Mouse (Mus musculus): ENCODE results near the gene 9930111J21Rik1. TPM values are rescaled to one million over a fixed set of nuclear protein-coding genes. Genes with fewer than 3 reads are reported as not detected.
"Not testable (repeated sequence)": the region's sequence is repeated elsewhere in the genome, so short reads cannot be mapped to it uniquely, and the experiment has no call there.

Gene 9930111J21Rik1
- polyA plus RNA-seq, 1 experiment = 1.3 TPM

- not testable (repeated sequence) for H3K4me1 ChIP-seq (ENCODE audit: control insufficient read depth, insufficient read depth, insufficient read length, low read length); H3K36me3 ChIP-seq (ENCODE audit: control insufficient read depth, insufficient read depth, low read length); H3K27ac ChIP-seq (ENCODE audit: insufficient read depth, low read depth, low read length); H3K27me3 ChIP-seq (ENCODE audit: control insufficient read depth, insufficient read depth, low read length); H3K4me3 ChIP-seq (ENCODE audit: low read depth, low read length)
- no CpG with 5 or more reads among the region's 1 CpGs for WGBS
Observed at GRCm38 (mm10) chr11:48978240-48978939, 808 bp downstream of the 9930111J21Rik1 start, which contains the start of gene Olfr56. Gene Olfr56, plus strand, starts transcription at chr11:48978889.

DNA sequence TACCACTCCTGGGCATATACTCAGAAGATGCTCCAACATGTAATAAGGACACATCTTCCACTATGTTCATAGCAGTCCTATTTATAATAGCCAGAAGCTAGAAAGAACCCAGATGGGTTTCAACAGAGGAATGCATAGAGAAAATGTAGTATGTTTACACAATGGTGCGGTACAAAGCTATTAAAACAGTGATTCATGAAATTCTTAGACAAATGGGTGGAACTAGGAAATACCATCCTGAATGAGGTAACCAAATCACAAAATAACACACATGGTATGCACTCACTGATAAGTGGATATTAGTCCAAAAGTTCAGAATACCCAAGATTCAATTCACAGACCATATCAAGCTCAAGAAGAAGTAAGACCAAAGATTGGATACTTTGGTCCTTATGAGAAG, 4.5 kb downstream of the 9930111J21Rik1 start:
- not testable (repeated sequence) for H3K27ac ChIP-seq (ENCODE audit: insufficient read depth, low read depth, low read length); H3K36me3 ChIP-seq (ENCODE audit: control insufficient read depth, insufficient read depth, low read length); H3K4me3 ChIP-seq (ENCODE audit: low read depth, low read length); H3K27me3 ChIP-seq (ENCODE audit: control insufficient read depth, insufficient read depth, low read length); H3K4me1 ChIP-seq (ENCODE audit: control insufficient read depth, insufficient read depth, insufficient read length, low read length)
- no CpG with 5 or more reads among the region's 1 CpGs for WGBS

GRCm38 (mm10) chr11:48946090-48946489, 33.1 kb downstream of the 9930111J21Rik1 start, which contains the start of gene Psme2b:
Gene Psme2b, minus strand, starts transcription at chr11:48946190.
- not testable (repeated sequence) for H3K4me3 ChIP-seq (ENCODE audit: low read depth, low read length); H3K27me3 ChIP-seq (ENCODE audit: control insufficient read depth, insufficient read depth, low read length); H3K4me1 ChIP-seq (ENCODE audit: control insufficient read depth, insufficient read depth, insufficient read length, low read length); H3K27ac ChIP-seq (ENCODE audit: insufficient read depth, low read depth, low read length); H3K36me3 ChIP-seq (ENCODE audit: control insufficient read depth, insufficient read depth, low read length)
- WGBS = 96% methylated on average over 6 of the region's 6 CpGs

GRCm38 (mm10) chr11:48939286-48939685, 39.9 kb downstream of the 9930111J21Rik1 start:
- not testable (repeated sequence) for H3K4me1 ChIP-seq (ENCODE audit: control insufficient read depth, insufficient read depth, insufficient read length, low read length); H3K36me3 ChIP-seq (ENCODE audit: control insufficient read depth, insufficient read depth, low read length); H3K4me3 ChIP-seq (ENCODE audit: low read depth, low read length); H3K27ac ChIP-seq (ENCODE audit: insufficient read depth, low read depth, low read length); H3K27me3 ChIP-seq (ENCODE audit: control insufficient read depth, insufficient read depth, low read length)

DNA sequence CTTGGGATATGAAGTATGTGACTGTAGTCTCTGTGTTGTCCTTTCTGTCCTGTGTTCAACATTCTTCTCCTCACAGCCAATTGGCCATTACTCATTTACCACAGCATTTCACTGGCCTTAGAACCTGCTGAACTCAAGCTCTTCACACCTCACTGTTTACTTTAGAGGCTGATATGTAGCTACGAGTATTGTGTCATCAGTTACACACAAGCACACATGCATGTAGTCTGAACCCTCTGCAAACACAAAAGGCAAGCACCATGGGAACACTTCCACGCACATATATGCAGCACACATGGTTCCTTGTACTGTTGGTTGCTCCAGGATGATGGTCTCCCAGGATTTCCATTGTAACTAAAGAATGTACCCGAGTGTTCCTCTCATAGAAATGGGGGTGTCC, 43.9 kb downstream of the 9930111J21Rik1 start:
- no CpG with 5 or more reads among the region's 3 CpGs for WGBS
- H3K4me1 ChIP-seq (ENCODE audit: control insufficient read depth, insufficient read depth, insufficient read length, low read length); H3K36me3 ChIP-seq (ENCODE audit: control insufficient read depth, insufficient read depth, low read length); H3K4me3 ChIP-seq (ENCODE audit: low read depth, low read length); H3K27ac ChIP-seq (ENCODE audit: insufficient read depth, low read depth, low read length); H3K27me3 ChIP-seq (ENCODE audit: control insufficient read depth, insufficient read depth, low read length): not testable (repeated sequence)

DNA sequence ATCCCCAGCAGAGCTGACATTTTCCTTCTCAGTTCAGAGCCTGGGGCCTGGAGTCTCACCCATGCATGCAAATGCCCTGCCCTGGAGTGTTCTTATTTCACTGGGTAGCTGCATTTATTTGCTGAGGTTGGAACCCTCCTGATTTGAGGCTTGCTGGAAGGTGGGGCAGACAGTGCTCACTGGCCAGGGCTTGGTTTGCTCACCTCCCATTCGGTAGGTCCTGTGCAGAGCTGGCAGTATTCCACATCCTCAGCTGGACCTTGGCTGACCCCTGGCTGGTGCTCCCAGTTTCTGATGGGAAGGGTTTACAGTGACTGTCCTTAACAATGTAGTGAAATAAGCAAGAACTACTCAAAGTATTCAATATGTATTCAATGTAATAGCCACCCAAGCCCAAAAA, 45.3 kb downstream of the 9930111J21Rik1 start:
- H3K27me3 ChIP-seq (ENCODE audit: control insufficient read depth, insufficient read depth, low read length); H3K4me3 ChIP-seq (ENCODE audit: low read depth, low read length); H3K36me3 ChIP-seq (ENCODE audit: control insufficient read depth, insufficient read depth, low read length); H3K27ac ChIP-seq (ENCODE audit: insufficient read depth, low read depth, low read length); H3K4me1 ChIP-seq (ENCODE audit: control insufficient read depth, insufficient read depth, insufficient read length, low read length): not testable (repeated sequence)
- WGBS = 19% methylated on average over 1 of the region's 1 CpGs

- H3K4me3 ChIP-seq (ENCODE audit: low read depth, low read length); H3K27ac ChIP-seq (ENCODE audit: insufficient read depth, low read depth, low read length); H3K27me3 ChIP-seq (ENCODE audit: control insufficient read depth, insufficient read depth, low read length); H3K36me3 ChIP-seq (ENCODE audit: control insufficient read depth, insufficient read depth, low read length); H3K4me1 ChIP-seq (ENCODE audit: control insufficient read depth, insufficient read depth, insufficient read length, low read length): not testable (repeated sequence)
- WGBS = 69% methylated on average over 1 of the region's 1 CpGs
Observed at GRCm38 (mm10) chr11:48933422-48933821, 45.8 kb downstream of the 9930111J21Rik1 start.

GRCm38 (mm10) chr11:48928068-48928467, 51.1 kb downstream of the 9930111J21Rik1 start:
- Histone ChIP-seq H3K4me1 (ENCODE audit: control insufficient read depth, insufficient read depth, insufficient read length, low read length) (peaks cover 12% of the 10 kb centered on the region; the same call in 1 of the 2 replicates), H3K27ac (ENCODE audit: insufficient read depth, low read depth, low read length) (peak overlapping the region; percentile 26)
- 75% methylated on average over 1 of the region's 1 CpGs for WGBS
- H3K36me3 ChIP-seq (ENCODE audit: control insufficient read depth, insufficient read depth, low read length); H3K27me3 ChIP-seq (ENCODE audit: control insufficient read depth, insufficient read depth, low read length); H3K4me3 ChIP-seq (ENCODE audit: low read depth, low read length): not testable (repeated sequence)

DNA sequence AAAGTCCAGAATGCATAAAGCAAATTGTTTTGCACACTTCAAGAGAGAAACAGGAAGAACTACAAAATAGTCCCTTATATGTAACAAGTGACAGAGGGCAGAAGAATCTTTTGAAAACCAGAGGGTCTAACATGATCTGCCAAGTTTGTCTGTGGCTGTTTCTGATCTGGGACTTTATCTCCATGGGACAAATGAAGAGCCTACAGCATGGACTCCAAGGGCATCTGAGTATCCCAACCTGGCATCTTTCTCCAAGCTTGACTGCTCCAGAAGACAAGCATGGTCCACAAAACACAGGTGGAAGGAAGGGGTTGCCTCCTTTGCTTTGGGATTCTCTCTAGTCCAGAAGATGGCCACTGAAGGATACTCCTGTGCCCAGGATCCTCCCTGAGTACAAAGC, 52.8 kb downstream of the 9930111J21Rik1 start:
- H3K36me3 ChIP-seq (ENCODE audit: control insufficient read depth, insufficient read depth, low read length); H3K4me3 ChIP-seq (ENCODE audit: low read depth, low read length); H3K27me3 ChIP-seq (ENCODE audit: control insufficient read depth, insufficient read depth, low read length): not testable (repeated sequence)
- Histone ChIP-seq H3K4me1 (ENCODE audit: control insufficient read depth, insufficient read depth, insufficient read length, low read length) (peaks cover 12% of the 10 kb centered on the region; the same call in 1 of the 2 replicates), H3K27ac (ENCODE audit: insufficient read depth, low read depth, low read length) (peak overlapping the region; percentile 61)

- H3K27ac ChIP-seq (ENCODE audit: insufficient read depth, low read depth, low read length); H3K36me3 ChIP-seq (ENCODE audit: control insufficient read depth, insufficient read depth, low read length); H3K4me3 ChIP-seq (ENCODE audit: low read depth, low read length); H3K27me3 ChIP-seq (ENCODE audit: control insufficient read depth, insufficient read depth, low read length): not testable (repeated sequence)
- H3K4me1 ChIP-seq (ENCODE audit: control insufficient read depth, insufficient read depth, insufficient read length, low read length) = peaks cover 16% of the 10 kb centered on the region; the same call in 1 of the 2 replicates
- WGBS = 78% methylated on average over 5 of the region's 5 CpGs
Observed at GRCm38 (mm10) chr11:48923818-48924217, 55.4 kb downstream of the 9930111J21Rik1 start.
